Mouse (Mus musculus): ENCODE results near the gene 1700042G07Rik. TPM values are rescaled to one million over a fixed set of nuclear protein-coding genes. Genes with fewer than 3 reads are reported as not detected.
"Not testable (repeated sequence)": the region's sequence is repeated elsewhere in the genome, so short reads cannot be mapped to it uniquely, and the experiment has no call there.

The 1700042G07Rik gene
- polyA plus RNA-seq, 1 experiment from 2014 or later, result not detected

GRCm38 (mm10) chr4:116192286-116192835 lies 19.2 kb downstream of the 1700042G07Rik start:
- no peaks in the 10 kb centered on the region for H3K27me3 ChIP-seq (ENCODE audit: low read depth, poor library complexity, severe bottlenecking)
- no peaks in the 10 kb centered on the region for H3K9me3 ChIP-seq (replicated peaks)
- H3K4me1 ChIP-seq, result peaks cover 6% of the 10 kb centered on the region
- H3K36me3 ChIP-seq, result no peaks in the 10 kb centered on the region
- H3K4me3 ChIP-seq, result no peak overlapping the region
- WGBS, result 34% methylated on average over 4 of the region's 4 CpGs
- DNase-seq (ENCODE audit: low spot score), result no peak
- H3K27ac ChIP-seq, result no peak overlapping the region

GRCm38 (mm10) chr4:116193583-116194383 lies 20.6 kb downstream of the 1700042G07Rik start:
- no peak for DNase-seq (ENCODE audit: low spot score)
- no peak overlapping the region for H3K4me3 ChIP-seq
- H3K36me3 ChIP-seq, result no peaks in the 10 kb centered on the region
- H3K9me3 ChIP-seq (replicated peaks), result no peaks in the 10 kb centered on the region
- WGBS, result 75% methylated on average over 9 of the region's 9 CpGs
- H3K4me1 ChIP-seq, result peaks cover 6% of the 10 kb centered on the region
- no peak overlapping the region for H3K27ac ChIP-seq
- no peaks in the 10 kb centered on the region for H3K27me3 ChIP-seq (ENCODE audit: low read depth, poor library complexity, severe bottlenecking)

DNA sequence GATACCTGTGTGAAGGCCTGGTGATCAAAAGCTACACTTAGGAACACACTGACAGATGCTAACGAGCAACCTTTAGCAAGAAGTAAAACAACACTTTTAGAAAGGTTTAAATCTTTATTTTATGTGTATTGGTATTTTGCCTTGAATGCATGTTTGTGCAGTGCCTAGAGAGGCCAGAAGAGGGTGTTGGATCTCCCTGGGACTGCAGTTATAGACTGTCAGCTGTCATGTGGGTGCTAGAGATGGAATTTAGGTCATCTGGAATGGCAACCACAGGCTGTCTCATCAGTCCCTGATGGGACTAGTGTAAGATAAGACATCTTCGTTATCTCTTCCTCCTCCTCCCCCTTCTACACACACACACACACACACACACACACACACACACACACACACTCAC lies 25.2 kb downstream of the 1700042G07Rik start:
- no peaks in the 10 kb centered on the region for H3K4me1 ChIP-seq
- no peak overlapping the region for H3K27ac ChIP-seq
- no peaks in the 10 kb centered on the region for H3K36me3 ChIP-seq
- no peak for DNase-seq (ENCODE audit: low spot score)
- WGBS, result 91% methylated on average over 2 of the region's 2 CpGs
- no peaks in the 10 kb centered on the region for H3K27me3 ChIP-seq (ENCODE audit: low read depth, poor library complexity, severe bottlenecking)
- H3K4me3 ChIP-seq, result no peak overlapping the region
- no peaks in the 10 kb centered on the region for H3K9me3 ChIP-seq (replicated peaks)

- H3K36me3 ChIP-seq, result no peaks in the 10 kb centered on the region
- H3K27ac ChIP-seq, result no peak overlapping the region
- H3K4me3 ChIP-seq, result no peak overlapping the region
- WGBS, result 80% methylated on average over 3 of the region's 3 CpGs
- H3K4me1 ChIP-seq, result peaks cover 3% of the 10 kb centered on the region; the same call in 1 of the 2 replicates
- no peak for DNase-seq (ENCODE audit: low spot score)
- H3K9me3 ChIP-seq (replicated peaks), result no peaks in the 10 kb centered on the region
- no peaks in the 10 kb centered on the region for H3K27me3 ChIP-seq (ENCODE audit: low read depth, poor library complexity, severe bottlenecking)
These were observed 31.2 kb downstream of the 1700042G07Rik start for GRCm38 (mm10) chr4:116204422-116204821.

DNA sequence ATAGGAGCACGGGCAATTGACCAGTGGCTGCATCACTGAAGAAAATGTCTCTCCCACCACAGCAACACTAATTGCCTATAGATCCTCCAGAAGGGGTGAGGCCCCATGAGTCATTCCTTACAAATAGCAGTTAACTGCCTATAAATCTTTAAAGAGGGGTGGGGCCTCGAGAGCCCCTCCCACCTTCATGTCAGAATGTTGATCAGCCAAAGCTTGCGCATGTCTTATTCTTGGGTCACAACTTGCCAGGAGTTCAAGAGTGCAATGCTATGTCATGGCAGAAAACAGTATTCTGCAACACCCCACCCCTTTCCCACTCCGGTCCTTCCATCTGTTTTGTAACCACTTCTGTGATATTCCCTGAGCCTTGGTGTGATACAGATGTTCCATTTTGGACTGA lies 33.4 kb downstream of the 1700042G07Rik start:
- H3K4me3 ChIP-seq, result no peak overlapping the region
- H3K36me3 ChIP-seq, result no peaks in the 10 kb centered on the region
- no peaks in the 10 kb centered on the region for H3K27me3 ChIP-seq (ENCODE audit: low read depth, poor library complexity, severe bottlenecking)
- DNase-seq (ENCODE audit: low spot score), result no peak
- no peaks in the 10 kb centered on the region for H3K9me3 ChIP-seq (replicated peaks)
- H3K4me1 ChIP-seq, result peaks cover 3% of the 10 kb centered on the region; the same call in 1 of the 2 replicates
- no peak overlapping the region for H3K27ac ChIP-seq
- 82% methylated on average over 4 of the region's 4 CpGs for WGBS

GRCm38 (mm10) chr4:116208891-116209290 lies 35.7 kb downstream of the 1700042G07Rik start:
- WGBS, result 79% methylated on average over 1 of the region's 1 CpGs

GRCm38 (mm10) chr4:116215895-116216605 lies 42.9 kb downstream of the 1700042G07Rik start:
- WGBS, result 91% methylated on average over 2 of the region's 2 CpGs
- no peaks in the 10 kb centered on the region for H3K27me3 ChIP-seq (ENCODE audit: low read depth, poor library complexity, severe bottlenecking)
- DNase-seq (ENCODE audit: low spot score), result no peak
- H3K9me3 ChIP-seq (replicated peaks), result no peaks in the 10 kb centered on the region
- H3K4me3 ChIP-seq, result no peak overlapping the region
- no peak overlapping the region for H3K27ac ChIP-seq
- H3K4me1 ChIP-seq, result peaks cover 10% of the 10 kb centered on the region
- H3K36me3 ChIP-seq, result no peaks in the 10 kb centered on the region

More at GRCm38 (mm10) chr4:116208891-116209290, 35.7 kb downstream of the 1700042G07Rik start:
- Histone ChIP-seq H3K4me3 (no peak overlapping the region), H3K4me1 (peaks cover 3% of the 10 kb centered on the region; the same call in 1 of the 2 replicates), H3K9me3 (replicated peaks) (no peaks in the 10 kb centered on the region), H3K36me3 (no peaks in the 10 kb centered on the region), H3K27ac (no peak overlapping the region), H3K27me3 (ENCODE audit: low read depth, poor library complexity, severe bottlenecking) (no peaks in the 10 kb centered on the region)
- no peak for DNase-seq (ENCODE audit: low spot score)

- no peak for DNase-seq (ENCODE audit: low spot score)
- Histone ChIP-seq H3K36me3 (no peaks in the 10 kb centered on the region), H3K27ac (no peak overlapping the region), H3K4me3 (no peak overlapping the region), H3K27me3 (ENCODE audit: low read depth, poor library complexity, severe bottlenecking) (no peaks in the 10 kb centered on the region), H3K4me1 (peaks cover 10% of the 10 kb centered on the region), H3K9me3 (replicated peaks) (no peaks in the 10 kb centered on the region)
- WGBS, result 62% methylated on average over 2 of the region's 2 CpGs
These were observed 43.9 kb downstream of the 1700042G07Rik start for GRCm38 (mm10) chr4:116217046-116217445.

GRCm38 (mm10) chr4:116217661-116218060 lies 44.5 kb downstream of the 1700042G07Rik start:
- not testable (repeated sequence) for DNase-seq (ENCODE audit: low spot score); H3K4me1 ChIP-seq; H3K27me3 ChIP-seq (ENCODE audit: low read depth, poor library complexity, severe bottlenecking); H3K27ac ChIP-seq; H3K4me3 ChIP-seq; H3K36me3 ChIP-seq; H3K9me3 ChIP-seq (replicated peaks)
- 71% methylated on average over 1 of the region's 1 CpGs for WGBS

DNA sequence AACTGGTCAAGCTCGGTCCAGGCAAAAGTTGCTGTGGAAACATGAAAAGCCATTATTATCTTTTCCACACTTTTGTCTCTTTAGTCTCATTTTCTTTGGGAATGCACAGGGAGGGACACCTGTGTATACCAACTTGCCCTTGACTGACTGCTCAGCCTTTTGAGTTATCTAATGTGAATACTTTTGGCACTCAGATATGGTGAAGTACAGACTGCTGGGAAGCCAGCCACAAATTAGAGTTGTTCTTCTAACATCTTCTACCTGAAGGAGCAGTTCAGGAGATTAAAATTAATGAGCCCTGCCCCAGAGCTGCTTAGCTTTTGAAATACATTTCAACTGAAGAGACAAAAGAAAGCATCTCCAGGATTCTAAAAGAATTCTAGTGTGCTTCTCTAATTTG lies 45.9 kb downstream of the 1700042G07Rik start:
- peaks cover 13% of the 10 kb centered on the region for H3K4me1 ChIP-seq
- 93% methylated on average over 1 of the region's 1 CpGs for WGBS
- peak overlapping the region; percentile 100; the same call in 1 of the 2 replicates for H3K27ac ChIP-seq
- H3K4me3 ChIP-seq, result no peak overlapping the region
- DNase-seq (ENCODE audit: low spot score), result no peak
- no peaks in the 10 kb centered on the region for H3K27me3 ChIP-seq (ENCODE audit: low read depth, poor library complexity, severe bottlenecking)
- no peaks in the 10 kb centered on the region for H3K9me3 ChIP-seq (replicated peaks)
- H3K36me3 ChIP-seq, result no peaks in the 10 kb centered on the region

DNA sequence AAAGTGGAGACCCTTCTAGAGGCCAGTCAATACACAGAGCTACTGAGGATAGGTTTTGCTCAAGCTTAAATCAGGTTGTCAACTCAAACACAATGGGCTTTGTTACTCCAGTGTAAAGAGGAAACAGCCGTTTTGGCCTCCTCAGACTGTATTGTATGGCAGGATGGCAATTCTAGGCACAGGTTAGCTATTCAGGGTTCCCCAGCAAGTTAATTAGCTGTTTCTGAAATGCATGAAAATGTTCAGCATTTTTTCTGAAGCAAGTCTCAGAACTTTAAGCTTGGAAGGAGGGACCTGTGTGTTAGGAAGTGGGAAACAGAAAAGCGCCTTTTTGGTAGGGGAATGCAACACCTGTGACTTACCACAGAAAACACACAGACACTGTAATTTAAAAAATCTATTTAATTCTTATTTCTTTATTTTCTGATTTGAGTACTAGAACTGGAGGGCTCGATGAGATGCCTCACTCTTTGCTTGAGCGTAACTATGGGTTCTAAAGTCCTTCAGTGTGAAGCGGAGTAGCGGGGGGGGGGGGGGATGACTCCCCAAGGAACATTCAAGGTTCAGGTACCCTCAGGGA lies 47.0 kb downstream of the 1700042G07Rik start:
- DNase-seq (ENCODE audit: low spot score), result peak; percentile 40
- Histone ChIP-seq H3K4me3 (peak overlapping the region; percentile 75), H3K27me3 (ENCODE audit: low read depth, poor library complexity, severe bottlenecking) (no peaks in the 10 kb centered on the region), H3K36me3 (no peaks in the 10 kb centered on the region), H3K9me3 (replicated peaks) (no peaks in the 10 kb centered on the region), H3K4me1 (peaks cover 13% of the 10 kb centered on the region), H3K27ac (peak overlapping the region; percentile 100)
- 12% methylated on average over 6 of the region's 6 CpGs for WGBS

- peak overlapping the region; percentile 100 for H3K27ac ChIP-seq
- peaks cover 13% of the 10 kb centered on the region for H3K4me1 ChIP-seq
- WGBS, result under 1% methylated on average over 25 of the region's 26 CpGs
- peak overlapping the region; percentile 75 for H3K4me3 ChIP-seq
- no peaks in the 10 kb centered on the region for H3K9me3 ChIP-seq (replicated peaks)
- H3K27me3 ChIP-seq (ENCODE audit: low read depth, poor library complexity, severe bottlenecking), result no peaks in the 10 kb centered on the region
- no peaks in the 10 kb centered on the region for H3K36me3 ChIP-seq
- DNase-seq (ENCODE audit: low spot score), result no peak
These were observed 47.6 kb downstream of the 1700042G07Rik start for GRCm38 (mm10) chr4:116220780-116221139.

Measured in limb, embryonic 10.5 days (tissue).